16 mouse cellular contexts compared by ENCODE assay signal in genomic region chr16:64889496-64889895, GRCm38 (mm10).
"Had no signal": no experiment of that assay in that cellular context is flagged by ENCODE, and none has a peak within 500 bp of the region (broad histone marks: within the 10 kb centered on the region; RNA-seq: fewer than 3 reads in every experiment).

No protein-coding gene starts in this region.

- DNase-seq: lung, adult 18-20 months; lung, embryonic 14.5 days; lung, postnatal 10 days; lung, postnatal 36 days; right cerebral cortex, postnatal 14 days; thymus, adult 2 months; thymus, postnatal 25 days; thymus, postnatal 4 days had no signal

- ATAC-seq: midbrain, embryonic 13.5 days; midbrain, embryonic 15.5 days had no signal

- H3K9ac ChIP-seq: lung, embryonic 14.5 days; midbrain, embryonic 13.5 days; midbrain, embryonic 15.5 days; neural tube, embryonic 12.5 days; stomach, embryonic 15.5 days had no signal

- H3K9me3 ChIP-seq: midbrain, embryonic 15.5 days; neural tube, embryonic 12.5 days; stomach, embryonic 15.5 days had no signal

- H3K4me3 ChIP-seq: megakaryocyte, embryonic 14.5 days; midbrain, embryonic 13.5 days; midbrain, embryonic 15.5 days; neural tube, embryonic 12.5 days; stomach, embryonic 15.5 days had no signal

- H3K27me3 ChIP-seq: megakaryocyte, embryonic 14.5 days; midbrain, embryonic 13.5 days; midbrain, embryonic 15.5 days; neural tube, embryonic 12.5 days; stomach, embryonic 15.5 days had no signal

- H3K36me3 ChIP-seq: midbrain, embryonic 13.5 days; midbrain, embryonic 15.5 days; neural tube, embryonic 12.5 days; stomach, embryonic 15.5 days had no signal

- H3K27ac ChIP-seq: macrophage; midbrain, embryonic 13.5 days; midbrain, embryonic 15.5 days; neural tube, embryonic 12.5 days; stomach, embryonic 15.5 days; stomach, postnatal 0 days had no signal

- H3K4me2 ChIP-seq: lung, embryonic 14.5 days; midbrain, embryonic 11.5 days; midbrain, embryonic 13.5 days; midbrain, embryonic 15.5 days; neural tube, embryonic 12.5 days; stomach, embryonic 15.5 days had no signal

- H3K4me1 ChIP-seq: midbrain, embryonic 13.5 days; midbrain, embryonic 15.5 days had no signal
